Mouse (Mus musculus) heart, embryonic 16.5 days (tissue): Measurements from ENCODE around the gene Ugt1a10. TPM values are rescaled to one million over a fixed set of nuclear protein-coding genes. Genes with fewer than 3 reads are reported as not detected.
"Not testable (repeated sequence)": the region's sequence is repeated elsewhere in the genome, so short reads cannot be mapped to it uniquely, and the experiment has no call there.

Experiments
- ATAC-seq: fragments of 200-750 bp; cut with Nextera tagmentation; replicated peaks from 2 replicates; pipeline ENCODE4 v1.8.0; 2017; ENCODE audit warnings: moderate number of reproducible peaks; ENCODE audit not compliant: insufficient read depth, low FRiP score; ENCODE audit errors: extremely low read depth
- H3K27ac ChIP-seq: fragments of 300-500 bp; sonication (generic); 2 replicates; pipeline ENCODE4 v1.5.1; 2014; ENCODE audit warnings: mild to moderate bottlenecking, low read length, control low read depth, moderate library complexity
- H3K27me3 ChIP-seq: fragments of 300-500 bp; sonication (generic); 2 replicates; pipeline ENCODE4 v1.6.1; 2014; ENCODE audit warnings: low read length, mixed read lengths; ENCODE audit not compliant: control insufficient read depth, insufficient read depth
- H3K36me3 ChIP-seq: fragments of 300-500 bp; sonication (generic); 2 replicates; pipeline ENCODE4 v1.6.1; 2014; ENCODE audit not compliant: control insufficient read depth, insufficient read depth
- H3K4me1 ChIP-seq: fragments of 300-500 bp; sonication (generic); 2 replicates; pipeline ENCODE4 v1.6.1; 2014; ENCODE audit warnings: low read length, mixed read lengths; ENCODE audit not compliant: control insufficient read depth, insufficient read depth
- H3K4me2 ChIP-seq: fragments of 300-500 bp; sonication (generic); 2 replicates; pipeline ENCODE4 v1.6.1; 2014; ENCODE audit warnings: low read depth, mild to moderate bottlenecking, control low read depth, low read length
- H3K4me3 ChIP-seq: fragments of 300-500 bp; sonication (generic); 2 replicates; pipeline ENCODE4 v1.5.1; 2014; ENCODE audit warnings: mild to moderate bottlenecking, control low read depth, low read length
- H3K9ac ChIP-seq: fragments of 300-500 bp; sonication (generic); 2 replicates; pipeline ENCODE4 v1.6.1; 2014; ENCODE audit warnings: low read length, control low read depth
- H3K9me3 ChIP-seq: fragments of 300-500 bp; sonication (generic); replicated peaks from 2 replicates; pipeline ENCODE4 v1.6.1; 2016; ENCODE audit warnings: low read length; ENCODE audit not compliant: control insufficient read depth
- WGBS: fragments of 180-500 bp; shearing (Covaris S2); extraction: QIAGEN DNeasy Blood & Tissue Kit; methylation state at CpG from one replicate; pipeline ENCODE4 v1.1.7; 2014; 5-methylcytosine and 5-hydroxymethylcytosine counted together
- polyA plus RNA-seq: library from polyadenylated mRNA; unstranded; fragments of >200 nt; fragmentation: Nextera tagmentation; extraction: Ambion mirVana; gene quantifications from 2 replicates; pipeline ENCODE4 v1.2.1, GENCODE M21; 2015

Gene Ugt1a10
- polyA plus RNA-seq, 1 experiment from 2014 or later: not detected

GRCm38 (mm10) chr1:88081670-88082069 is 26.5 kb downstream of the Ugt1a10 start:
- H3K4me1 ChIP-seq: no peaks in the 10 kb centered on the region
- H3K27me3 ChIP-seq: no peaks in the 10 kb centered on the region
- 74% methylated on average over 1 of the region's 1 CpGs for WGBS
- H3K9ac ChIP-seq: no peak overlapping the region
- H3K4me2 ChIP-seq: no peak overlapping the region
- H3K27ac ChIP-seq: no peak overlapping the region
- no peaks in the 10 kb centered on the region for H3K36me3 ChIP-seq
- H3K4me3 ChIP-seq: no peak overlapping the region
- no peak for ATAC-seq
- no peaks in the 10 kb centered on the region for H3K9me3 ChIP-seq

- no peak overlapping the region for H3K4me3 ChIP-seq
- 47% methylated on average over 1 of the region's 1 CpGs for WGBS
These were observed 30.9 kb downstream of the Ugt1a10 start for GRCm38 (mm10) chr1:88086125-88086524.

GRCm38 (mm10) chr1:88087513-88087912 is 32.3 kb downstream of the Ugt1a10 start, which contains the start of gene Ugt1a8:
Gene Ugt1a8 (plus strand): TSS chr1:88087813.
- WGBS: 70% methylated on average over 3 of the region's 3 CpGs
- Histone ChIP-seq H3K4me1 (no peaks in the 10 kb centered on the region), H3K4me3 (no peak within 1 kb of the TSS), H3K36me3 (no peaks in the 10 kb centered on the region), H3K9me3 (no peaks in the 10 kb centered on the region), H3K9ac (no peak within 1 kb of the TSS), H3K27me3 (no peaks in the 10 kb centered on the region), H3K4me2 (no peak within 1 kb of the TSS), H3K27ac (no peak within 1 kb of the TSS)
- no peak for ATAC-seq

More at GRCm38 (mm10) chr1:88086125-88086524, 30.9 kb downstream of the Ugt1a10 start:
- Histone ChIP-seq H3K4me1 (no peaks in the 10 kb centered on the region), H3K36me3 (no peaks in the 10 kb centered on the region), H3K27ac (no peak overlapping the region), H3K9ac (no peak overlapping the region), H3K4me2 (no peak overlapping the region), H3K9me3 (no peaks in the 10 kb centered on the region), H3K27me3 (no peaks in the 10 kb centered on the region)
- ATAC-seq: no peak

- no peaks in the 10 kb centered on the region for H3K9me3 ChIP-seq
- H3K4me2 ChIP-seq: no peak overlapping the region
- no peak overlapping the region for H3K9ac ChIP-seq
- no peak for ATAC-seq
- no peak overlapping the region for H3K4me3 ChIP-seq
- no peaks in the 10 kb centered on the region; the same call in 1 of the 2 replicates for H3K4me1 ChIP-seq
- no peaks in the 10 kb centered on the region for H3K27me3 ChIP-seq
- no peak overlapping the region for H3K27ac ChIP-seq
- no peaks in the 10 kb centered on the region for H3K36me3 ChIP-seq
These were observed 37.2 kb downstream of the Ugt1a10 start for GRCm38 (mm10) chr1:88092341-88092740.

GRCm38 (mm10) chr1:88094270-88094676 is 39.1 kb downstream of the Ugt1a10 start:
- ATAC-seq, H3K4me3 ChIP-seq, H3K9me3 ChIP-seq, H3K36me3 ChIP-seq, H3K27me3 ChIP-seq, H3K27ac ChIP-seq, H3K9ac ChIP-seq, H3K4me2 ChIP-seq, H3K4me1 ChIP-seq: not testable (repeated sequence)
- WGBS: 67% methylated on average over 3 of the region's 3 CpGs

GRCm38 (mm10) chr1:88094941-88095492 is 39.8 kb downstream of the Ugt1a10 start, which contains the start of gene Ugt1a7c:
Gene Ugt1a7c (plus strand): TSS chr1:88095062.
- H3K36me3 ChIP-seq: no peaks in the 10 kb centered on the region
- H3K4me1 ChIP-seq: no peaks in the 10 kb centered on the region; the same call in 1 of the 2 replicates
- peak within 1 kb of the TSS; percentile 29; the same call in 1 of the 2 replicates for H3K9ac ChIP-seq
- peak within 1 kb of the TSS; percentile 19; the same call in 1 of the 2 replicates for H3K4me3 ChIP-seq
- no peaks in the 10 kb centered on the region for H3K9me3 ChIP-seq
- WGBS: 52% methylated on average over 10 of the region's 10 CpGs
- no peaks in the 10 kb centered on the region for H3K27me3 ChIP-seq
- no peak; the same call in 1 of the 2 replicates for ATAC-seq
- peak within 1 kb of the TSS; percentile 37; the same call in 1 of the 2 replicates for H3K4me2 ChIP-seq
- H3K27ac ChIP-seq: peak within 1 kb of the TSS; percentile 70

- not testable (repeated sequence) for H3K4me1 ChIP-seq, H3K4me2 ChIP-seq, ATAC-seq, H3K9ac ChIP-seq, H3K4me3 ChIP-seq, H3K27ac ChIP-seq, H3K27me3 ChIP-seq, H3K9me3 ChIP-seq, H3K36me3 ChIP-seq
- WGBS: 79% methylated on average over 3 of the region's 3 CpGs
These were observed 43.4 kb downstream of the Ugt1a10 start for GRCm38 (mm10) chr1:88098546-88098945.

- not testable (repeated sequence) for H3K36me3 ChIP-seq, H3K27me3 ChIP-seq, H3K4me3 ChIP-seq, ATAC-seq, H3K9ac ChIP-seq, H3K4me2 ChIP-seq, H3K27ac ChIP-seq, H3K9me3 ChIP-seq, H3K4me1 ChIP-seq
- WGBS: 59% methylated on average over 2 of the region's 2 CpGs
These were observed 44.5 kb downstream of the Ugt1a10 start for GRCm38 (mm10) chr1:88099691-88100090.

GRCm38 (mm10) chr1:88103019-88103418 is 47.8 kb downstream of the Ugt1a10 start, which contains the start of gene Ugt1a6b:
Gene Ugt1a6b (plus strand): TSS chr1:88103252.
- not testable (repeated sequence) for H3K36me3 ChIP-seq, H3K27me3 ChIP-seq, H3K27ac ChIP-seq, H3K9me3 ChIP-seq, H3K4me1 ChIP-seq, H3K4me3 ChIP-seq, H3K4me2 ChIP-seq, H3K9ac ChIP-seq, ATAC-seq
- 42% methylated on average over 2 of the region's 3 CpGs for WGBS
